Mouse (Mus musculus) inflammation-experienced regulatory T-cells, adult 16 weeks (primary cell): ENCODE data around the gene Gm14418. TPM values are rescaled to one million over a fixed set of nuclear protein-coding genes. Genes with fewer than 3 reads are reported as not detected.

Experiments used
- polyA plus RNA-seq: library from polyadenylated mRNA; unstranded; fragments of 100-300 nt; shearing (Covaris generic); gene quantifications from one replicate; pipeline ENCODE4 v1.2.1, GENCODE M21; 2017

Gm14418 gene
- polyA plus RNA-seq: 0.96 TPM

GRCm38 (mm10) chr2:177398096-177398495, at the start of gene Gm14418:
TSS of gene Gm14418 (minus strand) at chr2:177398320.

Other genes with a start within 250 kb of the Gm14418 start
- gene Gm14410, start 191.9 kb downstream of the Gm14418 start, polyA plus RNA-seq: 10.4 TPM
- not detected for gene Gm14409, start 131.3 kb downstream of the Gm14418 start, polyA plus RNA-seq
- not detected for gene Gm14412, start 74.0 kb downstream of the Gm14418 start, polyA plus RNA-seq
- 11.5 TPM for gene Zfp970, start 66.4 kb upstream of the Gm14418 start, polyA plus RNA-seq
- gene Gm14403, start 99.9 kb upstream of the Gm14418 start, polyA plus RNA-seq: 0.62 TPM
- gene Gm14406, start 179.9 kb upstream of the Gm14418 start, polyA plus RNA-seq: not detected